Comparison of ENCODE assay signal across 8 mouse cellular contexts in the genomic region with DNA sequence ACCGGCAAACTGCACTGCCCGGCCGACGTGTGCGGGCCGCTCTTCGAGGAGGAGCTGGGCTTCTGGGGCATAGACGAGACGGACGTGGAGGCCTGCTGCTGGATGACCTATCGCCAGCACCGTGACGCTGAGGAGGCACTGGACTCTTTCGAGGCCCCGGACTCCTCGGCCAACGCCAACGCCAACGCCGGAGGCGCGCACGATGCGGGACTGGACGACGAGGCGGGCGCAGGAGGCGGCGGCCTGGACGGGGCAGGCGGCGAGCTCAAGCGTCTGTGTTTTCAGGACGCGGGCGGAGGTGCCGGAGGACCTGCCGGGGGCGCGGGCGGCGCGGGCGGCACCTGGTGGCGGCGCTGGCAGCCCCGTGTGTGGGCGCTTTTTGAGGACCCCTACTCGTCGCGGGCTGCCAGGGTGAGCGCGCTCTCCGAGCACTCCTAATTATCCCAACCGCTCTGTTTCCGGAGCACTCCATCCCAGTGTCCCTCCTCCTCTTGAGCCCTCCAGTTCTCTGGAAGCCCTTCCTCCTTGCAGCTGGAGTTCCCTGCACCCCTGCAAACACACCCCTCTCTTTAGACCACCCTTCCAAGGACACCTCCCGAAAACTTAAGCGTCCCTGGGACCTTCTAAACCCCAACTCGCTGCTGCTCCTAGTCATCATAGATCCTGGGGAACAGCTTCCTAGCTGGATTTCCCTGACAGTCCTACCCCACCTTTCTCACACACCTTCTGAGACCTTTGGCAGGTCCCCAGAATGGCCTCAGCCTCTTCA. TPM values are rescaled to one million over a fixed set of nuclear protein-coding genes. Genes with fewer than 3 reads are reported as not detected.
DNase-seq lines count a peak whose midpoint lies in the region; ATAC-seq and TF ChIP-seq lines count a peak whose summit lies in the region.

No protein-coding gene starts in this region.

- peak overlapping the region; percentile 43 for H3K9ac ChIP-seq in heart, embryonic 11.5 days (ENCODE audit: low read depth, low read length)
- peak overlapping the region; percentile 38 for H3K9ac ChIP-seq in intestine, embryonic 14.5 days (ENCODE audit: low read length)
- peak overlapping the region; percentile 70 for H3K9ac ChIP-seq in midbrain, postnatal 0 days (replicated peaks; ENCODE audit: low read length, poor library complexity, severe bottlenecking)

- H3K79me3 ChIP-seq in C2C12 (ENCODE audit: low read depth) = no peaks in the 10 kb centered on the region

- DNase-seq in heart, postnatal 4 days = no peak
- DNase-seq in cerebellum, postnatal 25 days = peak; percentile 69 to 76
- no peak for DNase-seq in intestine, embryonic 14.5 days (ENCODE audit: low spot score)
- no peak for DNase-seq in midbrain, postnatal 0 days (ENCODE audit: low spot score)
- DNase-seq in urinary bladder, postnatal 36 days (ENCODE audit: low spot score in 2 of 2) = no peak
- DNase-seq in spleen, postnatal 14 days (ENCODE audit: low spot score in 2 of 2) = no peak

- peak overlapping the region; percentile 52 for H3K4me3 ChIP-seq in heart, embryonic 11.5 days (ENCODE audit: low read depth, low read length)
- no peak overlapping the region for H3K4me3 ChIP-seq in C2C12 (ENCODE audit: insufficient read depth, poor library complexity, severe bottlenecking)
- H3K4me3 ChIP-seq in intestine, embryonic 14.5 days (ENCODE audit: low read depth, low read length) = peak overlapping the region; percentile 47
- H3K4me3 ChIP-seq in midbrain, postnatal 0 days (ENCODE audit: low read depth, low read length) = peak overlapping the region; percentile 70

- WGBS in heart, embryonic 11.5 days (ENCODE audit: insufficient replicate concordance) = under 1% methylated on average over 57 of the region's 60 CpGs
- WGBS in intestine, embryonic 14.5 days = under 1% methylated on average over 53 of the region's 60 CpGs
- 1% methylated on average over 44 of the region's 60 CpGs for WGBS in midbrain, postnatal 0 days

- no peaks in the 10 kb centered on the region for H3K9me3 ChIP-seq in heart, embryonic 11.5 days (replicated peaks; ENCODE audit: control insufficient read depth, low read length)
- no peaks in the 10 kb centered on the region for H3K9me3 ChIP-seq in intestine, embryonic 14.5 days (ENCODE audit: control insufficient read depth, low read length)
- no peaks in the 10 kb centered on the region for H3K9me3 ChIP-seq in midbrain, postnatal 0 days (ENCODE audit: low read length)

- peaks cover 9% of the 10 kb centered on the region for H3K4me1 ChIP-seq in heart, embryonic 11.5 days (ENCODE audit: control insufficient read depth, insufficient read depth, low read length)
- peaks cover 15% of the 10 kb centered on the region for H3K4me1 ChIP-seq in intestine, embryonic 14.5 days (replicated peaks; ENCODE audit: control insufficient read depth, insufficient read depth, low read length)
- peaks cover 18% of the 10 kb centered on the region for H3K4me1 ChIP-seq in midbrain, postnatal 0 days (ENCODE audit: insufficient read depth, low read length)

- no peak for TF ChIP-seq CTCF in C2C12 (IDR thresholded peaks at IDR 0.05; ENCODE audit: control insufficient read depth, insufficient read depth, insufficient read length)
- no peak for TF ChIP-seq CTCF in midbrain, postnatal 0 days (IDR thresholded peaks at IDR 0.05)

- H3K27me3 ChIP-seq in heart, embryonic 11.5 days (ENCODE audit: control insufficient read depth, insufficient read depth, low read length) = peaks cover 72% of the 10 kb centered on the region
- H3K27me3 ChIP-seq in C2C12 (ENCODE audit: control insufficient read depth, insufficient read depth, insufficient read length) = peaks cover 39% of the 10 kb centered on the region
- H3K27me3 ChIP-seq in intestine, embryonic 14.5 days (replicated peaks; ENCODE audit: control insufficient read depth, insufficient read depth, low read length) = peaks cover 69% of the 10 kb centered on the region
- H3K27me3 ChIP-seq in midbrain, postnatal 0 days (ENCODE audit: insufficient read depth, low read length) = no peaks in the 10 kb centered on the region

- peak overlapping the region; percentile 30 for H3ac ChIP-seq in C2C12 (ENCODE audit: control insufficient read depth, insufficient read length, low read depth)

- H3K27ac ChIP-seq in heart, embryonic 11.5 days (ENCODE audit: low read depth, low read length) = no peak overlapping the region
- H3K27ac ChIP-seq in intestine, embryonic 14.5 days (ENCODE audit: low read depth) = no peak overlapping the region
- peak overlapping the region; percentile 78; the same call in 1 of the 2 replicates for H3K27ac ChIP-seq in midbrain, postnatal 0 days (ENCODE audit: low read depth, low read length)

- peak overlapping the region; percentile 85 for H3K4me2 ChIP-seq in heart, embryonic 11.5 days
- peak overlapping the region; percentile 97 for H3K4me2 ChIP-seq in intestine, embryonic 14.5 days (ENCODE audit: low read length)
- peak overlapping the region; percentile 91 for H3K4me2 ChIP-seq in midbrain, postnatal 0 days (ENCODE audit: low read depth, low read length, poor library complexity, severe bottlenecking)

- no peaks in the 10 kb centered on the region for H3K36me3 ChIP-seq in heart, embryonic 11.5 days (ENCODE audit: control insufficient read depth, insufficient read depth, low read length)
- H3K36me3 ChIP-seq in C2C12 (ENCODE audit: control insufficient read depth, insufficient read depth) = no peaks in the 10 kb centered on the region
- H3K36me3 ChIP-seq in intestine, embryonic 14.5 days (ENCODE audit: control insufficient read depth, insufficient read depth, low read length) = no peaks in the 10 kb centered on the region
- H3K36me3 ChIP-seq in midbrain, postnatal 0 days (ENCODE audit: insufficient read depth, low read length) = peaks cover 6% of the 10 kb centered on the region

- H3K79me2 ChIP-seq in C2C12 (ENCODE audit: control insufficient read depth, insufficient read depth) = no peaks in the 10 kb centered on the region

- ATAC-seq in heart, embryonic 11.5 days (replicated peaks; ENCODE audit: insufficient number of reproducible peaks, low FRiP score, low TSS enrichment) = no peak
- no peak for ATAC-seq in intestine, embryonic 14.5 days (replicated peaks; ENCODE audit: low FRiP score, low TSS enrichment, low read depth)
- ATAC-seq in midbrain, postnatal 0 days (ENCODE audit: low FRiP score) = no peak

TF ChIP-seq in C2C12, 6 proteins besides CTCF, POLR2A, EP300 and RAD21:
- TF ChIP-seq MYOG (IDR thresholded peaks at IDR 0.05; ENCODE audit: control insufficient read depth, extremely low read depth, insufficient read length) = no peak
- TF ChIP-seq FOSL1 (IDR thresholded peaks at IDR 0.05; ENCODE audit: insufficient read depth, low read length, poor library complexity, severe bottlenecking) = no peak
- TF ChIP-seq MYOD1 (IDR thresholded peaks at IDR 0.05; ENCODE audit: control insufficient read depth, insufficient read length, low read depth) = no peak
- TF ChIP-seq USF1 (IDR thresholded peaks at IDR 0.05; ENCODE audit: low read depth) = no peak
- TF ChIP-seq CEBPB (IDR thresholded peaks at IDR 0.05; ENCODE audit: low read depth) = no peak

RNA-seq across cellular contexts. Expression of a gene that starts 1.1 kb away (rescaled TPM):
- 0.07 and 0.23 TPM in 2 replicates for polyA plus RNA-seq in heart, embryonic 11.5 days (2014; fragmentation: Nextera tagmentation; extraction: Ambion mirVana)
- under 1 TPM; 0.38 to 0.43 TPM for total RNA-seq in heart, postnatal 4 days (2021)
- 0.26 TPM for polyA plus RNA-seq in C2C12 (2012; fragmentation: generic; extraction: Trizol)
- polyA plus RNA-seq in intestine, embryonic 14.5 days (2014; fragmentation: Nextera tagmentation; extraction: Ambion mirVana) = 0.19 and 0.26 TPM in 2 replicates
- total RNA-seq in midbrain, postnatal 0 days (2014; rRNA removed) = 17.2 and 25.4 TPM in 2 replicates
- 6.2 and 6.6 TPM in 2 replicates for polyA plus RNA-seq in midbrain, postnatal 0 days (2015; fragmentation: Nextera tagmentation; extraction: Ambion mirVana)

RNA-seq across cellular contexts. Expression of a gene that starts 19.4 kb away (rescaled TPM):
- 0.70 TPM in 1 of 2 replicates, not detected in the other for polyA plus RNA-seq in heart, embryonic 11.5 days (2014; fragmentation: Nextera tagmentation; extraction: Ambion mirVana)
- under 1 TPM; 0.50 to 0.59 TPM for total RNA-seq in heart, postnatal 4 days (2021)
- polyA plus RNA-seq in C2C12 (2012; fragmentation: generic; extraction: Trizol) = not detected
- 1.6 and 1.7 TPM in 2 replicates for polyA plus RNA-seq in intestine, embryonic 14.5 days (2014; fragmentation: Nextera tagmentation; extraction: Ambion mirVana)
- not detected in 2 replicates for total RNA-seq in midbrain, postnatal 0 days (2014; rRNA removed)
- polyA plus RNA-seq in midbrain, postnatal 0 days (2015; fragmentation: Nextera tagmentation; extraction: Ambion mirVana) = 0.79 and 0.82 TPM in 2 replicates

RNA-seq across cellular contexts. Expression of a gene that starts 37.8 kb away (rescaled TPM):
- 48.5 and 53.4 TPM in 2 replicates for polyA plus RNA-seq in heart, embryonic 11.5 days (2014; fragmentation: Nextera tagmentation; extraction: Ambion mirVana)
- 10 to 100 TPM; 45.5 to 47.2 TPM for total RNA-seq in heart, postnatal 4 days (2021)
- 61.0 TPM for polyA plus RNA-seq in C2C12 (2012; fragmentation: generic; extraction: Trizol)
- polyA plus RNA-seq in intestine, embryonic 14.5 days (2014; fragmentation: Nextera tagmentation; extraction: Ambion mirVana) = 69.4 and 70.6 TPM in 2 replicates
- 46.8 and 47.7 TPM in 2 replicates for total RNA-seq in midbrain, postnatal 0 days (2014; rRNA removed)
- polyA plus RNA-seq in midbrain, postnatal 0 days (2015; fragmentation: Nextera tagmentation; extraction: Ambion mirVana) = 41.2 and 48.0 TPM in 2 replicates

RNA-seq across cellular contexts. Expression of a gene that starts 42.9 kb away (rescaled TPM):
- polyA plus RNA-seq in heart, embryonic 11.5 days (2014; fragmentation: Nextera tagmentation; extraction: Ambion mirVana) = 40.1 and 43.1 TPM in 2 replicates
- 10 to 100 TPM; 42.4 to 46.5 TPM for total RNA-seq in heart, postnatal 4 days (2021)
- 66.1 TPM for polyA plus RNA-seq in C2C12 (2012; fragmentation: generic; extraction: Trizol)
- polyA plus RNA-seq in intestine, embryonic 14.5 days (2014; fragmentation: Nextera tagmentation; extraction: Ambion mirVana) = 74.7 and 75.2 TPM in 2 replicates
- 12.9 and 17.5 TPM in 2 replicates for total RNA-seq in midbrain, postnatal 0 days (2014; rRNA removed)
- 8.8 and 9.6 TPM in 2 replicates for polyA plus RNA-seq in midbrain, postnatal 0 days (2015; fragmentation: Nextera tagmentation; extraction: Ambion mirVana)

RNA-seq across cellular contexts. Expression of a gene that starts 59.7 kb away (rescaled TPM):
- polyA plus RNA-seq in heart, embryonic 11.5 days (2014; fragmentation: Nextera tagmentation; extraction: Ambion mirVana) = not detected in 2 replicates
- total RNA-seq in heart, postnatal 4 days (2021) = under 1 TPM; 0.43 to 0.76 TPM
- 0.01 TPM for polyA plus RNA-seq in C2C12 (2012; fragmentation: generic; extraction: Trizol)
- 0.12 and 0.20 TPM in 2 replicates for polyA plus RNA-seq in intestine, embryonic 14.5 days (2014; fragmentation: Nextera tagmentation; extraction: Ambion mirVana)
- total RNA-seq in midbrain, postnatal 0 days (2014; rRNA removed) = 0.19 TPM in 1 of 2 replicates, not detected in the other
- 0.14 TPM in 1 of 2 replicates, not detected in the other for polyA plus RNA-seq in midbrain, postnatal 0 days (2015; fragmentation: Nextera tagmentation; extraction: Ambion mirVana)

Comparison
In these comparisons a context has a peak if more than half of its experiments do, and no peak if none do; other contexts are left out.
1. DNase-seq: peak in cerebellum, postnatal 25 days (2 of 2); none in heart, postnatal 4 days (single experiment), intestine, embryonic 14.5 days (single experiment), midbrain, postnatal 0 days (single experiment), urinary bladder, postnatal 36 days (0 of 2) and spleen, postnatal 14 days (0 of 2).
2. Peak in every context shown above with its lines, with median percentiles within 50 percentile points of each other: H3K4me2 ChIP-seq and H3K9ac ChIP-seq.